Mouse (Mus musculus): ENCODE measurements around the gene Bglap2. TPM values are rescaled to one million over a fixed set of nuclear protein-coding genes. Genes with fewer than 3 reads are reported as not detected.
"Not testable (repeated sequence)": the region's sequence is repeated elsewhere in the genome, so short reads cannot be mapped to it uniquely, and the experiment has no call there.

Bglap2 gene
- polyA plus RNA-seq, 1 experiment: 2.1 TPM

DNA sequence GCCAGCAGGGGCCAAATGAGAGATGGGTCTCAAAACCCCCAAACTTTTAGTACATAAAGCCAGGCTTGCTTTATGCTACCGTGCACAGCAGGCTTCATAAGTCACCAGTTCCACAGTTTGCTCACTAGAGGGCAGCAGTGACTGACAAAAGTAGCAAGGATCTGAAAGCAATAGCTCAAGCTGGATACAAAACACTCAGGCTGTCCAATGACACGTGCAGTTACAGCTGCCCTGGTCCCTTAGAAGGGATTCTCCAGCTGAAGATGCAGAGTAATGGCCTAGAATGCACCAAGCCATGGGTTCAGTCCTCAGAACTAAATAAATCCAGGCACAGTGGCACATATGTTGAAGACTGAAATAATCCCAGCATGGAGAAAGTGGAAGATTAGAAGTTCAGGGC lies 28.6 kb upstream of the Bglap2 start:
- Histone ChIP-seq H3K4me1 (ENCODE audit: control insufficient read depth, insufficient read depth, low read length) (peaks cover 9% of the 10 kb centered on the region), H3K27ac (ENCODE audit: insufficient read depth, low read length) (no peak overlapping the region), H3K27me3 (ENCODE audit: control insufficient read depth, insufficient read depth, low read length) (no peaks in the 10 kb centered on the region), H3K4me3 (replicated peaks; ENCODE audit: insufficient read depth, low read depth, low read length) (no peak overlapping the region)
- DNase-seq: peak; percentile 68 to 70
- TF ChIP-seq CTCF (IDR thresholded peaks at IDR 0.05; ENCODE audit: borderline replicate concordance, insufficient read depth, low read depth, low read length) (peak; percentile 95), POLR2A (IDR thresholded peaks at IDR 0.05; ENCODE audit: borderline replicate concordance, insufficient read depth, low read length) (no peak)
- 0% methylated on average over 2 of the region's 2 CpGs for WGBS

- 93% methylated on average over 10 of the region's 10 CpGs for WGBS
- Histone ChIP-seq H3K27me3 (ENCODE audit: control insufficient read depth, insufficient read depth, low read length) (no peaks in the 10 kb centered on the region), H3K4me1 (ENCODE audit: control insufficient read depth, insufficient read depth, low read length) (peaks cover 4% of the 10 kb centered on the region; the same call in 1 of the 2 replicates), H3K4me3 (replicated peaks; ENCODE audit: insufficient read depth, low read depth, low read length) (no peak overlapping the region), H3K27ac (ENCODE audit: insufficient read depth, low read length) (no peak overlapping the region)
- no peak for DNase-seq
- TF ChIP-seq POLR2A (IDR thresholded peaks at IDR 0.05; ENCODE audit: borderline replicate concordance, insufficient read depth, low read length) (no peak), CTCF (IDR thresholded peaks at IDR 0.05; ENCODE audit: borderline replicate concordance, insufficient read depth, low read depth, low read length) (no peak)
Observed at GRCm38 (mm10) chr3:88403522-88404230, 25.2 kb upstream of the Bglap2 start.

GRCm38 (mm10) chr3:88398666-88399065 lies 20.2 kb upstream of the Bglap2 start:
- TF ChIP-seq CTCF (IDR thresholded peaks at IDR 0.05; ENCODE audit: borderline replicate concordance, insufficient read depth, low read depth, low read length) (no peak), POLR2A (IDR thresholded peaks at IDR 0.05; ENCODE audit: borderline replicate concordance, insufficient read depth, low read length) (no peak)
- Histone ChIP-seq H3K27me3 (ENCODE audit: control insufficient read depth, insufficient read depth, low read length) (no peaks in the 10 kb centered on the region), H3K4me3 (replicated peaks; ENCODE audit: insufficient read depth, low read depth, low read length) (no peak overlapping the region), H3K27ac (ENCODE audit: insufficient read depth, low read length) (no peak overlapping the region), H3K4me1 (ENCODE audit: control insufficient read depth, insufficient read depth, low read length) (peaks cover 21% of the 10 kb centered on the region)
- peak; percentile 82 to 89 for DNase-seq
- WGBS: 19% methylated on average over 2 of the region's 2 CpGs

- no peak for DNase-seq
- Histone ChIP-seq H3K27me3 (ENCODE audit: control insufficient read depth, insufficient read depth, low read length) (no peaks in the 10 kb centered on the region), H3K27ac (ENCODE audit: insufficient read depth, low read length) (no peak overlapping the region), H3K4me1 (ENCODE audit: control insufficient read depth, insufficient read depth, low read length) (peaks cover 22% of the 10 kb centered on the region), H3K4me3 (replicated peaks; ENCODE audit: insufficient read depth, low read depth, low read length) (no peak overlapping the region)
- 90% methylated on average over 8 of the region's 8 CpGs for WGBS
- TF ChIP-seq POLR2A (IDR thresholded peaks at IDR 0.05; ENCODE audit: borderline replicate concordance, insufficient read depth, low read length) (no peak), CTCF (IDR thresholded peaks at IDR 0.05; ENCODE audit: borderline replicate concordance, insufficient read depth, low read depth, low read length) (no peak)
Observed at GRCm38 (mm10) chr3:88395742-88396141, 17.2 kb upstream of the Bglap2 start.

GRCm38 (mm10) chr3:88395288-88395687 lies 16.8 kb upstream of the Bglap2 start:
- Histone ChIP-seq H3K27me3 (ENCODE audit: control insufficient read depth, insufficient read depth, low read length) (no peaks in the 10 kb centered on the region), H3K4me3 (replicated peaks; ENCODE audit: insufficient read depth, low read depth, low read length) (no peak overlapping the region), H3K4me1 (ENCODE audit: control insufficient read depth, insufficient read depth, low read length) (peaks cover 22% of the 10 kb centered on the region), H3K27ac (ENCODE audit: insufficient read depth, low read length) (no peak overlapping the region)
- WGBS: 72% methylated on average over 6 of the region's 6 CpGs
- DNase-seq: no peak
- TF ChIP-seq POLR2A (IDR thresholded peaks at IDR 0.05; ENCODE audit: borderline replicate concordance, insufficient read depth, low read length) (no peak), CTCF (IDR thresholded peaks at IDR 0.05; ENCODE audit: borderline replicate concordance, insufficient read depth, low read depth, low read length) (no peak)

DNA sequence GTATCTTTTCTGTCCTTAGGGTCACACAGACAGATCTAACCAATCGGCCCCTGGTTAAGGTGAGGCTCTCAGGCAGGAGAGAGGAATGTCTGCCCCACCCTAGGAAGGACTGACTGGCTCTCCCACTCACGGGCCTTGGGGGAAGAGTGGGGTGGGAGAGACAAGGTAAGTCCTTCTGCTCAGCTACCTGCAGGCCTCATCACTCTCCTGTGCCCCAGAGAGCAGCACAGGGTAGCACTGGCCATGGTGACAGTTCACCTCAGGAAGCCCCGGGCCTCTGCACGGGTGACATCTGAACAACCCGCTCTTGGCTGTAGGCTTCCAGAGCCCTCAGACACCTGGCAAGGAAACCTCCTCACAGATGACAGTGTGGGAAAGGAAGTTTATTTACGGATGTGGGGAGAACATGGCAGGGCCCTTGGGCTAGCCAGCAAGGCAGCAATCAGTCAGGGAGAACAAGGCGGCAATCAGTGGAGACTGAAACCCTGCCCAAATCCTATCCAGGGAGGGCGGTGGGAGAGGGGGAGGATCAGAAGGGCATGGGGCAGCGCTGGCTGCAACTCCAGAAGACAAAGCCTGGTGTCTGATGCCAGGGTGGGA lies 15.4 kb upstream of the Bglap2 start:
- no peak for TF ChIP-seq POLR2A (IDR thresholded peaks at IDR 0.05; ENCODE audit: borderline replicate concordance, insufficient read depth, low read length)
- no peak for TF ChIP-seq CTCF (IDR thresholded peaks at IDR 0.05; ENCODE audit: borderline replicate concordance, insufficient read depth, low read depth, low read length)
- 23% methylated on average over 9 of the region's 9 CpGs for WGBS
- no peak overlapping the region for H3K27ac ChIP-seq (ENCODE audit: insufficient read depth, low read length)
- peaks cover 20% of the 10 kb centered on the region for H3K4me1 ChIP-seq (ENCODE audit: control insufficient read depth, insufficient read depth, low read length)
- peak in 1 of 2 experiments; percentile 45 for DNase-seq
- no peak overlapping the region for H3K4me3 ChIP-seq (replicated peaks; ENCODE audit: insufficient read depth, low read depth, low read length)
- no peaks in the 10 kb centered on the region for H3K27me3 ChIP-seq (ENCODE audit: control insufficient read depth, insufficient read depth, low read length)

- 71% methylated on average over 5 of the region's 5 CpGs for WGBS
- TF ChIP-seq CTCF (IDR thresholded peaks at IDR 0.05; ENCODE audit: borderline replicate concordance, insufficient read depth, low read depth, low read length): no peak
- no peak for TF ChIP-seq POLR2A (IDR thresholded peaks at IDR 0.05; ENCODE audit: borderline replicate concordance, insufficient read depth, low read length)
Observed at GRCm38 (mm10) chr3:88384364-88384763, 5.9 kb upstream of the Bglap2 start, which contains the start of gene Bglap. Bglap (minus strand) TSS chr3:88384464.

GRCm38 (mm10) chr3:88382383-88382782 lies 3.9 kb upstream of the Bglap2 start:
- H3K4me3 ChIP-seq (replicated peaks; ENCODE audit: insufficient read depth, low read depth, low read length); H3K27me3 ChIP-seq (ENCODE audit: control insufficient read depth, insufficient read depth, low read length); DNase-seq; H3K27ac ChIP-seq (ENCODE audit: insufficient read depth, low read length); H3K4me1 ChIP-seq (ENCODE audit: control insufficient read depth, insufficient read depth, low read length): not testable (repeated sequence)
- 46% methylated on average over 1 of the region's 7 CpGs for WGBS

More at GRCm38 (mm10) chr3:88384364-88384763, 5.9 kb upstream of the Bglap2 start, which contains the start of gene Bglap:
- Histone ChIP-seq H3K4me3 (replicated peaks; ENCODE audit: insufficient read depth, low read depth, low read length) (no peak within 1 kb of the TSS), H3K4me1 (ENCODE audit: control insufficient read depth, insufficient read depth, low read length) (no peaks in the 10 kb centered on the region), H3K27ac (ENCODE audit: insufficient read depth, low read length) (no peak within 1 kb of the TSS), H3K27me3 (ENCODE audit: control insufficient read depth, insufficient read depth, low read length) (no peaks in the 10 kb centered on the region)
- no peak for DNase-seq

DNA sequence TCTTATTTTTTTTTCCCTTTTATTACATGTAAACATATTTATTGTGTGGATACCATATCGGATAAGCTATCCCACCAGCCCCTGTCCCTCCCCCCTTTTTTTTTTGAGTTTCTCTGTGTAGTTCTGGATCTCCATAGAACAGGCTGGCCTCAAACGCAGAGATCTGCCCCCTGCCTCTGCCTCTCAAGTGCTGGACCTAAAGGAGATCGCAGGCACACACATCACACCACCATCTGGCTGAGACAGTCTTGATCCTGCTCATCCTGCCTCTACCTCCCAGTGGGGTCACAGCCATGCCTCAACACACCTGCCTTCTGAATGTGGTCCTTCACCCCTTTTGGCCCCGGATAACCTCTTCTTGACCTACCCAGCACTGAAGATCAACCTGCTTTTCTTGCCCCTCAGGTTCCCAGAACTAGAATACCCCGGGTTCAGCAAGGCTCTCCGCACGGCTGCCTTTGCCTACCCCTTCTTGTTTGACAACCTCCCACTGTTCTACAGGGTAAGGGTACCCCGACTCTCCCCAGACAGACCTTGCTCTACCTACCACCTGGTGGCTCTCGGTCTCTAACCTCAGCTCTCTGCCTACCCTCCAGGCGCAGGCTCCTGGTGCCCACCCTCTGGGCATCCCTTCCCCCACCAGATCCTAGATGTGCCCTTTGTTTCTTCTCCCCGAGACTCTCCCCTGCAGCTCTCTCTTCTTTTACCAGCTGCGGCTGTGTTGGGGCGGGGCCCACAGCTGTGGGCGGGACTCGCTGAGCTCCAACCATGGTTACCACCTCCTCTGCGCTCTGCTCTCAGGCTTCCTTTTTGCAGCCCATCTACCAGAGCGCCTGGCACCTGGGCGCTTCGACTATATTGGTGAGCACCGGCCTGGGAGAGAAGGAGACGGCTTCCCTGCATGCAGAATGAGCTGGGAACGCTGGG lies 3.2 kb upstream of the Bglap2 start:
- H3K4me1 ChIP-seq (ENCODE audit: control insufficient read depth, insufficient read depth, low read length); DNase-seq; H3K27me3 ChIP-seq (ENCODE audit: control insufficient read depth, insufficient read depth, low read length); H3K4me3 ChIP-seq (replicated peaks; ENCODE audit: insufficient read depth, low read depth, low read length); H3K27ac ChIP-seq (ENCODE audit: insufficient read depth, low read length): not testable (repeated sequence)
- 16% methylated on average over 22 of the region's 22 CpGs for WGBS

GRCm38 (mm10) chr3:88376644-88377043 lies 1.9 kb downstream of the Bglap2 start:
- not testable (repeated sequence) for DNase-seq; H3K27ac ChIP-seq (ENCODE audit: insufficient read depth, low read length); H3K4me1 ChIP-seq (ENCODE audit: control insufficient read depth, insufficient read depth, low read length)

More at GRCm38 (mm10) chr3:88376644-88377043, 1.9 kb downstream of the Bglap2 start:
- H3K4me3 ChIP-seq (replicated peaks; ENCODE audit: insufficient read depth, low read depth, low read length); H3K27me3 ChIP-seq (ENCODE audit: control insufficient read depth, insufficient read depth, low read length): not testable (repeated sequence)
- 38% methylated on average over 7 of the region's 7 CpGs for WGBS
